Mouse (Mus musculus): ENCODE data around the gene Syt13. TPM values are rescaled to one million over a fixed set of nuclear protein-coding genes. Genes with fewer than 3 reads are reported as not detected.

Gene Syt13
- 46.5 and 49.9 TPM in 2 replicates for polyA plus RNA-seq (2015; fragmentation: Nextera tagmentation; extraction: Ambion mirVana)

DNA sequence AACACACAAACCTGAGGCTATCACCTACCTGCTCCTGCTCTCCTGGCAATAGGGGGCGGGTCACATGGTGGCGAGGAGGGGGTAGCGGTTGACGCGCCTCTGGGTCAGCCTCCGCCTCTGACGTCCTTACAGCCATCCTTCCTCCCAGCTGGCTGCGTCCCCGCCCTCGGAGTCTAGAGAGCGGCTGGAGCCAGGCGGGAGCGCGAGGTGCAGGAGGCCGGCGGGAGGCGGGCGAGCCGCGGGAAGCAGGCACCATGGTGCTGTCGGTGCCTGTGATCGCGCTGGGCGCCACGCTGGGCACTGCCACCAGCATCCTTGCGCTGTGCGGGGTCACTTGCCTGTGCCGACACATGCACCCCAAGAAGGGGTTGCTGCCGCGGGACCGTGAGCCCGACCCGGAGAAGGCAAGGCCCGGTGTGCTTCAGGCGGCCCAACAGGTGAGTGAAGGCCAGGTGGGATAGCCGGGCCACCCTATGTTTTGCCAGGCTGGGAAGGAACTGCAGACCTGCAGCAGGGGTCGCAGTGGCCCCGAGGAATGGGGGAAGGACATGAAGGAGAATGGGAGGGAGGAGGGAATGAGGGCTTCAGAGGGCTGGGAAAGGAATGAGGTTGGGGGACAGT lies at the start of gene Syt13:
TSS of gene Syt13 (plus strand) at position 166 of the 621 bp plus-strand sequence.
- H3K27me3 ChIP-seq: no peaks in the 10 kb centered on the region
- no peaks in the 10 kb centered on the region for H3K36me3 ChIP-seq
- peak within 1 kb of the TSS; percentile 61 for H3K4me2 ChIP-seq
- ATAC-seq (ENCODE audit: low FRiP score, low read depth): peak; percentile 72
- H3K9ac ChIP-seq: peak within 1 kb of the TSS; percentile 48
- peak within 1 kb of the TSS; percentile 60 for H3K27ac ChIP-seq (replicated peaks)
- peak within 1 kb of the TSS; percentile 44 for H3K4me3 ChIP-seq
- WGBS: under 1% methylated on average over 38 of the region's 38 CpGs
- H3K9me3 ChIP-seq: no peaks in the 10 kb centered on the region
- H3K4me1 ChIP-seq (replicated peaks): peaks cover 61% of the 10 kb centered on the region

DNA sequence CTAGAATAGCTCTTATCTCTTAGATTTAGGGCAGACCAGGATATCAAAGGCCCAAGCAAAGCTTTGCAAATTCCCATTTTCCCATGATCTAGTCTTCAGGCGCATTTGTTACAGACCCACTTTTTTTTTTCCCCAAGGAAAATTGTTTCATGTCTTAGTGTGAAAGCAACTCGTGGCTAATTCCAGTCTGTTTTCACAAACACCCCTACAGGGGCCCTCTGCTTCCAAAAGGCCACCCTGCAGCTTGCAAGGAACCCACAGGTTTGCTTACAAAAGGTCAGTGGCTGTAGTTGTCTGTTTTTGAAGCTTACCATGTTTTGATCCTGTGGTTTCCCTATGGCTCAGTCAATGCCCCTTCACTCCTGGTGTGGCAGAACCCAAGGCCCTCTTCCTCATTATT lies 48.3 kb upstream of the Syt13 start:
- Histone ChIP-seq H3K36me3 (no peaks in the 10 kb centered on the region), H3K27ac (replicated peaks) (no peak overlapping the region), H3K4me2 (no peak overlapping the region), H3K9ac (no peak overlapping the region), H3K4me3 (no peak overlapping the region), H3K27me3 (no peaks in the 10 kb centered on the region), H3K4me1 (replicated peaks) (peaks cover 9% of the 10 kb centered on the region), H3K9me3 (no peaks in the 10 kb centered on the region)
- WGBS: 39% methylated on average over 2 of the region's 2 CpGs
- no peak for ATAC-seq (ENCODE audit: low FRiP score, low read depth)

DNA sequence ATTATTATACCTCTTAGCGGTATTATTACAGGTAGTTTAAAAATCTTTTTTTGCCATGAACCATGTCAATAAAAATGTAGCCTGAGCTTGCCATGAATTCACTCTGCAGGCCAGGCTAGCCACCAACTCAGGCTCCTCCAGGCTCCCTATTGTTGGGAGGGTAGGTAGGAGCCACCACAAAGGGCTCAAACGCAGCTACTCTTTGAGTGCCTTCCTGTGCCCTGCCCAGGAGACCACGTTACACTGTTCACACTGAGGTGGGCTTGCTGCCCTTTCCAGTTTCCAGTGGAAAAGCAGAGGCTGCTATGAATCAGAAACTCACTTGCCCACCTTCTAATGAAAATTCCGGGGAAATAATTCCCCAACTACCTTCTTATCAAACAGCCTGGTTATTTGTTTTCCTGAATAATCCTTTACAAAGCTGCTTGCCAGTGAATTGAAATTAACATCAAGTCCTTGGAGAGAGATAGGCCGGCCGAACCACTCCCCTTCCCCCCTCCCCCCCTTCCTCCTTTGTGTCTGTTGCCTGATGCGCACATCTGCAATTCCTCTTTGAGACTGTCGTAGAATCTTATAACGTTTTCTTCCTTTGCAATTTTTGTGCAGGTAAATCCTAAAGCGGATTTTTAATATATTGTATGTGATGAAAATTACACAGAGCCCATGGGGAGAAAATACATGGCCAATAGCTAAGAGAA lies 44.6 kb upstream of the Syt13 start:
- WGBS: 15% methylated on average over 10 of the region's 10 CpGs
- Histone ChIP-seq H3K27me3 (no peaks in the 10 kb centered on the region), H3K9me3 (no peaks in the 10 kb centered on the region), H3K36me3 (no peaks in the 10 kb centered on the region), H3K27ac (replicated peaks) (peak overlapping the region; percentile 69), H3K9ac (no peak overlapping the region), H3K4me3 (no peak overlapping the region), H3K4me1 (replicated peaks) (peaks cover 9% of the 10 kb centered on the region), H3K4me2 (no peak overlapping the region)
- ATAC-seq (ENCODE audit: low FRiP score, low read depth): no peak

DNA sequence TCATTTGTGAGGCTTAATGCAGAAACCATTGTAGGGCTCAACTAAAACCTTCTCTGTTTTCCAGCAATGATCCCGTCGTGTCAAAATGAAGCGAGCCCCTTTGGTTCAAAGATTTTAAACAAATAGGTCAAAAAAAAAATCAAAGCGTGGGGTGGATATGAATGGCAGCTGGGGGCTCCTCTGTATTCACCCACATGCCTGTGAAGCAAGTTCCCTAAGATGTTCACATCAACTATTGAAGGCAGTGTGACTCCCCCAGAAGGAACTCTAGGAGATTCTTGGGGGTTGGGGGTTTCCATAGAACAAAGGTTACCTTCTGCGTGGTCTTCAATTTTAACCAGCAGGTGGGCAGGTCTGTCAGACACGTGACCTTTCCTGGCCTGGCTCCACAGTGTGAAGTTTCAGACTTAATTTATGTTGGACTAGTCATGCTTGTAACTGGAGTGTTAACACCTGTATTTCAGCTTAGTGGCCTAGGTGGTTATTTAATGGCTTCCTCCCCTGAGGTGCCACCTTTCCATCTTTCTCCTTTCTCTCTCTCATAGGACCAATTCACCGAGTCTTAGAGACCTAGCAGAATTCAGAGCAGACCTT lies 43.7 kb upstream of the Syt13 start:
- peaks cover 9% of the 10 kb centered on the region for H3K4me1 ChIP-seq (replicated peaks)
- no peak overlapping the region for H3K4me2 ChIP-seq
- no peak overlapping the region for H3K4me3 ChIP-seq
- no peaks in the 10 kb centered on the region for H3K9me3 ChIP-seq
- H3K27ac ChIP-seq (replicated peaks): peak overlapping the region; percentile 69
- no peak overlapping the region for H3K9ac ChIP-seq
- 44% methylated on average over 7 of the region's 7 CpGs for WGBS
- ATAC-seq (ENCODE audit: low FRiP score, low read depth): no peak
- no peaks in the 10 kb centered on the region for H3K27me3 ChIP-seq
- H3K36me3 ChIP-seq: no peaks in the 10 kb centered on the region

DNA sequence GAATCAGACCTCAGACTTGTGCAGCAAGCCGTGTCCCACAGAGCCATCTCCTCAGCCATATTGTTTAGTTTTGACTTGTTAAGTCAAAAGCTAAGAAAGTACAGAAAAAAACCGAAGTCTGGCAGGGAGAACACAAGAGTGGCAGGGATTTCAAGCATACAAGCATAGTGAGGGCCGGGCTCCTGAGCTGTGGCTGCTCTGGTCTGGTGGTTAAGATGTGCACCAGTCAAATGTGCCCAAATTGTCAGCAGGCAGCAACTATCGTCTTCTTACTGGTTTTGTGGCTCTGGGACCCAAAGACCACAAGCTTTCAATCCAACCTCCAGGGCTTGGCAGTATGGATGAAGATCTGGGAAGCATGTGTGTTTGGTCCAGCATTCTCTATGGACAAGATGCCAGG lies 42.2 kb upstream of the Syt13 start:
- Histone ChIP-seq H3K36me3 (no peaks in the 10 kb centered on the region), H3K4me3 (no peak overlapping the region), H3K4me1 (replicated peaks) (peaks cover 12% of the 10 kb centered on the region), H3K27ac (replicated peaks) (no peak overlapping the region), H3K27me3 (no peaks in the 10 kb centered on the region), H3K4me2 (no peak overlapping the region), H3K9me3 (no peaks in the 10 kb centered on the region), H3K9ac (no peak overlapping the region)
- ATAC-seq (ENCODE audit: low FRiP score, low read depth): no peak
- 94% methylated on average over 4 of the region's 4 CpGs for WGBS

DNA sequence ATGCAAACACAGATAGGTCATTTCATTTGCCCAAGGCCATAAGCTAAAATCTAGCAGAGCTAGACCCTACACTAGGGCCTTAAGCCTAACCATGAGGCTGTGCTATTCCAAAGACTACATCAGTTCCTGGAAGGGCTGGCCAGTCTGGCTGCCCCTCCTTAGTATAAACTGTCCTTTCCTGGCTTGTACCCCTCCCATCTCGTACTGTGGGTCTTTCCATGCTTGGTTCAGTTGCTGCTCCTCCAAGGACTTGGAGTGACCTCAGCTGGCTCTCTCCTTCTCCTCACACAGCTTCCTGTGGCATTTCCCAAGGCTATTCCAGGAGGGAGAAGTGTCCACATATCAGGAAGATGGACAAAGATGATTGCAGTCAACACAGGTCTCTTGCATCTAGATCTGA lies 40.3 kb upstream of the Syt13 start:
- no peak overlapping the region for H3K4me2 ChIP-seq
- H3K9ac ChIP-seq: no peak overlapping the region
- no peak overlapping the region for H3K27ac ChIP-seq (replicated peaks)
- WGBS: 87% methylated on average over 1 of the region's 1 CpGs
- no peaks in the 10 kb centered on the region for H3K9me3 ChIP-seq
- no peaks in the 10 kb centered on the region for H3K36me3 ChIP-seq
- no peak overlapping the region for H3K4me3 ChIP-seq
- H3K27me3 ChIP-seq: no peaks in the 10 kb centered on the region
- ATAC-seq (ENCODE audit: low FRiP score, low read depth): no peak
- H3K4me1 ChIP-seq (replicated peaks): peaks cover 12% of the 10 kb centered on the region

DNA sequence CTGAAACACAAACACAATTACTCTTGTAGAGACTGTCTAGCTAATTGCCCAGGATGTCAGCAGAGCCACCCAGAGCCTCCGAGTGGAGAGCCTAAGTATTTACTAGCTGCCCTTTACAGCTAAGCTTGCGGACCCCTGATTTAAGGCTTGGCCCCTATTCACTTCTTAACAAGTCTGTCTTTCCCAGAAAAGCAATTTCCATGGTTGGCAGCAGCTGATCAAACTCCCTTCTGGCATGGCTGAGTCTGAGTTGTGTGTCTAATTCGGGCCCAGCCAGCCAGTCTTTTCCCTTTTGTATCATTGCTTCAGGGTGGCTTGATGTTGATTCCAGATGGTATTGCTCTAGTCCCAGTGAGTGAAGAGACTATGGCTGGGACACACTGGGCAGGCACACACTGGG lies 37.4 kb upstream of the Syt13 start:
- no peaks in the 10 kb centered on the region for H3K27me3 ChIP-seq
- no peaks in the 10 kb centered on the region for H3K36me3 ChIP-seq
- WGBS: 34% methylated on average over 3 of the region's 3 CpGs
- H3K27ac ChIP-seq (replicated peaks): no peak overlapping the region
- no peak overlapping the region for H3K4me2 ChIP-seq
- H3K9ac ChIP-seq: no peak overlapping the region
- no peaks in the 10 kb centered on the region for H3K9me3 ChIP-seq
- no peak overlapping the region for H3K4me3 ChIP-seq
- ATAC-seq (ENCODE audit: low FRiP score, low read depth): no peak
- 0 out of 2 replicates have a peak, but pooled peaks cover 3% of the 10 kb centered on the region for H3K4me1 ChIP-seq (replicated peaks)

DNA sequence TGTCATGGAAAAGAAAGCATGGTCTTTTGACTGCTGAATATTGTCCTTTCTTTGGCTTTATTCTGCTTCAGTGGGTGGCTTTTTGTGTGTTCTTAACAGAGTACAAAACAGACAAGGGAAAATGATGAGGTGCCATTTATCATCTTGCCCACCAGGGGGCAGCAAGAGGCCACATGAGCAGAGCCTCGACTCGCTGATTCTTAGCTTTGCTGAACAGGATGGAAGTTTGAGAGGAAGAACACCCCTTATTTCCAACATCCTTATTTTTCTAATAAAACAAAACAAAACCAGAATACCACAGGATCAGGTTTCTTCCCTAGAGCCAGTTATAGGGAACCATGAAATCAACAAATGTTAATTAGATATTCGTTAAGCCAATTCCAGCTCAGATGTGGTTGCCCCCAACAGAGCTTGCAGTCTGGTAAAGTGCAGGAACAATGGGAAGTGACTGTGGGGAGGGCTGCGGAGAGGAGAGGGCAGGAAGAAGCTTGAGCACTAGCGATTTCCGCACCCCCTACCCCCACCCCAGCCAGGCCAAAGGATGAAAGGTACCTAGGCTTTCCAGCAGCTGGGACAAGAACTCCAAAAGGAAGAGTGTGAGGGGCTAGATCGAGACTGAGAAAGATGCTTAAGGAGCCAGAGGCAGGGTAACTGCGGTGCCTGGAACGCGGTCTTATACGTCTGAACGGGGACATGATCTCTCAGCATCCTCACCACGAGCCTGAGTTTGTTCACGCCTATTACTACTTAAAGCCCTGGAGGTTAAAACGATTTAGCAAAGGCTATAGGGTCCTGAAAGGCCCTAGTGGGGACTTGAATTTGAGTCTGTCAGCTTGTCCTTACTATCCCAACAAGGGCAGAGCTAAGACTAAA lies 31.6 kb upstream of the Syt13 start:
- Histone ChIP-seq H3K4me3 (no peak overlapping the region), H3K27ac (replicated peaks) (peak overlapping the region; percentile 10; the same call in 1 of the 2 replicates), H3K27me3 (no peaks in the 10 kb centered on the region), H3K9me3 (no peaks in the 10 kb centered on the region), H3K36me3 (no peaks in the 10 kb centered on the region), H3K4me1 (replicated peaks) (peaks cover 14% of the 10 kb centered on the region), H3K9ac (no peak overlapping the region), H3K4me2 (peak overlapping the region; percentile 35)
- 2% methylated on average over 15 of the region's 15 CpGs for WGBS
- ATAC-seq (ENCODE audit: low FRiP score, low read depth): peak; percentile 64; the same call in 1 of the 2 replicates

DNA sequence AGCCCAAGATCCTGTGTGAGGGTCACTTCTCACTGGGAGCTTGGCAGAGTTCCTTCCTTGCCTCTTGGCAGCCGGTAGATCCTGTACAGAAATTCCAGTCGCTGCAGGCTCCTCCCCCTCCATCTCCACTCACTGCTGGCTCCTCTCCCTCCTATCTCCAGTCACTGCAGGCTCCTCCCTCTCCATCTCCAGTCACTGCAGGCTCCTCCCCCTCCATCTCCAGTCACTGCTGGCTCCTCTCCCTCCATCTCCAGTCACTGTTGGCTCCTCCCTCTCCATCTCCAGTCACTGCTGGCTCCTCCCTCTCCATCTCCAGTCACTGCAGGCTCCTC lies 31.0 kb upstream of the Syt13 start:
- no peaks in the 10 kb centered on the region for H3K9me3 ChIP-seq
- 0 out of 2 replicates have a peak, but pooled peaks have one; percentile 31 for ATAC-seq (ENCODE audit: low FRiP score, low read depth)
- 5% methylated on average over 2 of the region's 2 CpGs for WGBS
- H3K9ac ChIP-seq: no peak overlapping the region
- peak overlapping the region; percentile 35; the same call in 1 of the 2 replicates for H3K4me2 ChIP-seq
- H3K4me3 ChIP-seq: no peak overlapping the region
- H3K27me3 ChIP-seq: no peaks in the 10 kb centered on the region
- no peaks in the 10 kb centered on the region for H3K36me3 ChIP-seq
- no peak overlapping the region for H3K27ac ChIP-seq (replicated peaks)
- H3K4me1 ChIP-seq (replicated peaks): peaks cover 14% of the 10 kb centered on the region

DNA sequence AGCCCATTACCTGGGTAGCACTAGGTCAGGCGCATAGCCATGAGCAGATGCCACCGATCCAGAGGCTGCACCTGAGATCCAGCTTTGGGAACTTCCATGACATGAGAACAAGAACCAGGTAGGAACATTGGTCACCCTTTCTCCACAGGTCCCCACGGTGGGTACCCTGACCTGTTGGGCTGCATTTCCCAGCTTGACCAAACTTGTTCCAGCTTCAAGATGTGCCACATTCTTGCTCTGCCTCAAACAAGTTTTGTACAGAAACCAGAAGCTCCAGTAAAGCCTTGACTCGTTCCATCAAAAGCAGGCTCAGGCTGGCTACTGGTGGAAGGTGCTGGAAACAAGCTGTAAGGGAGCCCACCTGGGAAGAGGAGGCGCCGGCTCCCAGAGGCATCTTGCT lies 29.9 kb upstream of the Syt13 start:
- ATAC-seq (ENCODE audit: low FRiP score, low read depth): no peak
- Histone ChIP-seq H3K9me3 (no peaks in the 10 kb centered on the region), H3K27ac (replicated peaks) (no peak overlapping the region), H3K4me1 (replicated peaks) (peaks cover 14% of the 10 kb centered on the region), H3K36me3 (no peaks in the 10 kb centered on the region), H3K4me2 (no peak overlapping the region), H3K4me3 (no peak overlapping the region), H3K9ac (no peak overlapping the region), H3K27me3 (no peaks in the 10 kb centered on the region)
- 95% methylated on average over 6 of the region's 6 CpGs for WGBS

DNA sequence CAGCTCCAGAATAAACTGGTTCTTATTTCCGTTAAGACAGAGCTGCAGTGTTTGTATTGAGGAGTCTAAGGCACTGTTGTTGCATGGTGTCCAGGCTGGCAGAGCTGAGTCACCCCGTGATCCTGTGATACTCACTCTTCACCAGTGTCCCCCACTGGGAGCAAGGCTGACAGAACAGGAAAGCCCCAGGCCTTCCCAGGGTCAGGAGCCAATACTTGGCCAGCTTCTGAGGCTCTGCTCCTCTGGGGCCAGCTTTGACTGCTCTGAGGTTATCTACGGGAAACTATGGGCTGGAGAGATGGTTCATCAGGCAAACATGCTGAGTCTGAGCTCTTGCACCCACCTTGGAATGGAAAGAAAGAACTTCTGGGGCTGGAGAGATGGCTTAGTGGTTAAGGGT lies 28.0 kb upstream of the Syt13 start:
- no peak overlapping the region for H3K4me3 ChIP-seq
- WGBS: 74% methylated on average over 3 of the region's 3 CpGs
- no peak for ATAC-seq (ENCODE audit: low FRiP score, low read depth)

DNA sequence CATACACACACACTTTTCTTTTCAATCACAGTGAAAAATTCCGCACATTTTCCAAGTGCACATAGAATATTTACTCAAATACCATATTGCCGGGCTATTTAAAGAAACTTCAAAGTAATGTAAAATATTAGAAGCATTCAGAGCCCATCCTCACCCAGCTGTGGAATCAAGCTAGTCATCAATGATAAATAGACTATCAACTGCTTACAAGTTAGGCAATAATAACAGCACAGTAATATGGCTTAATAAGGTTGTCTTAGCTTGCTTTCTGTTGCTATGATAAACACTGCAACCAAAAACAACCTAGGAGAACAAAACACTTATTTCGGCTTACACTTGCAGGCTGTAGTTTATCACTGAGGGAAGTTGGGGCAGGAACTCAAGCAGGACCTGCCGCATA lies 22.4 kb upstream of the Syt13 start:
- no peak for ATAC-seq (ENCODE audit: low FRiP score, low read depth)
- 85% methylated on average over 4 of the region's 4 CpGs for WGBS
- H3K36me3 ChIP-seq: no peaks in the 10 kb centered on the region

More for the DNA sequence above, 28.0 kb upstream of the Syt13 start:
- Histone ChIP-seq H3K4me1 (replicated peaks) (peaks cover 14% of the 10 kb centered on the region), H3K4me2 (no peak overlapping the region), H3K27ac (replicated peaks) (no peak overlapping the region), H3K9ac (no peak overlapping the region), H3K9me3 (no peaks in the 10 kb centered on the region), H3K36me3 (no peaks in the 10 kb centered on the region), H3K27me3 (no peaks in the 10 kb centered on the region)

More for the DNA sequence above, 22.4 kb upstream of the Syt13 start:
- Histone ChIP-seq H3K4me1 (replicated peaks) (no peaks in the 10 kb centered on the region), H3K9me3 (no peaks in the 10 kb centered on the region), H3K4me3 (no peak overlapping the region), H3K27ac (replicated peaks) (no peak overlapping the region), H3K9ac (no peak overlapping the region), H3K27me3 (no peaks in the 10 kb centered on the region), H3K4me2 (no peak overlapping the region)

All from hindbrain, embryonic 15.5 days (tissue).